Mouse (Mus musculus) embryonic facial prominence, embryonic 11.5 days (tissue): ENCODE data around the gene Dcun1d1. TPM values are rescaled to one million over a fixed set of nuclear protein-coding genes. Genes with fewer than 3 reads are reported as not detected.

Source experiments
- ATAC-seq: fragments of 200-750 bp; cut with Nextera tagmentation; replicated peaks from 2 replicates; pipeline ENCODE4 v1.8.0; 2017; ENCODE audit warnings: low read depth; ENCODE audit not compliant: insufficient number of reproducible peaks, low FRiP score, low TSS enrichment
- DNase-seq: peaks from one replicate; pipeline ENCODE4 v3.0.0-alpha.2; 2015; ENCODE audit warnings: low spot score
- H3K27ac ChIP-seq: fragments of 300-500 bp; sonication (generic); replicated peaks from 2 replicates; pipeline ENCODE4 v1.5.1; 2014; ENCODE audit warnings: mild to moderate bottlenecking, low read depth, low read length, control low read depth
- H3K27me3 ChIP-seq: fragments of 300-500 bp; sonication (generic); 2 replicates; pipeline ENCODE4 v1.6.1; 2014; ENCODE audit warnings: mild to moderate bottlenecking, low read length, moderate library complexity, mixed read lengths; ENCODE audit not compliant: control insufficient read depth, insufficient read depth
- H3K36me3 ChIP-seq: fragments of 300-500 bp; sonication (generic); replicated peaks from 2 replicates; pipeline ENCODE4 v1.6.1; 2014; ENCODE audit warnings: low read depth, mild to moderate bottlenecking, low read length, moderate library complexity, mixed read lengths; ENCODE audit not compliant: control insufficient read depth, insufficient read depth
- H3K4me1 ChIP-seq: fragments of 300-500 bp; sonication (generic); 2 replicates; pipeline ENCODE4 v1.6.1; 2014; ENCODE audit warnings: low read length, mixed read lengths; ENCODE audit not compliant: control insufficient read depth, insufficient read depth
- H3K4me2 ChIP-seq: fragments of 300-500 bp; sonication (generic); 2 replicates; pipeline ENCODE4 v1.6.1; 2014; ENCODE audit warnings: low read depth, mild to moderate bottlenecking, control low read depth, low read length, moderate library complexity
- H3K4me3 ChIP-seq: fragments of 300-500 bp; sonication (generic); 2 replicates; pipeline ENCODE4 v1.5.1; 2014; ENCODE audit warnings: low read depth, low read length, control low read depth
- H3K9ac ChIP-seq: fragments of 300-500 bp; sonication (generic); replicated peaks from 2 replicates; pipeline ENCODE4 v1.6.1; 2014; ENCODE audit warnings: mild to moderate bottlenecking, control low read depth, low read length
- H3K9me3 ChIP-seq: fragments of 300-500 bp; sonication (generic); replicated peaks from 2 replicates; pipeline ENCODE4 v1.6.1; 2016; ENCODE audit warnings: mild to moderate bottlenecking, low read length, inconsistent platforms, mixed read lengths; ENCODE audit not compliant: control insufficient read depth
- WGBS: fragments of 180-500 bp; shearing (Covaris S2); extraction: QIAGEN DNeasy Blood & Tissue Kit; methylation state at CpG from one replicate; pipeline ENCODE4 v1.1.7; 2014; 5-methylcytosine and 5-hydroxymethylcytosine counted together
- polyA plus RNA-seq: library from polyadenylated mRNA; unstranded; fragments of >200 nt; fragmentation: Nextera tagmentation; extraction: Ambion mirVana; gene quantifications from 2 replicates; pipeline ENCODE4 v1.2.1, GENCODE M21; 2014

The Dcun1d1 gene
- polyA plus RNA-seq, 1 experiment from 2014 or later = 119 TPM

DNA sequence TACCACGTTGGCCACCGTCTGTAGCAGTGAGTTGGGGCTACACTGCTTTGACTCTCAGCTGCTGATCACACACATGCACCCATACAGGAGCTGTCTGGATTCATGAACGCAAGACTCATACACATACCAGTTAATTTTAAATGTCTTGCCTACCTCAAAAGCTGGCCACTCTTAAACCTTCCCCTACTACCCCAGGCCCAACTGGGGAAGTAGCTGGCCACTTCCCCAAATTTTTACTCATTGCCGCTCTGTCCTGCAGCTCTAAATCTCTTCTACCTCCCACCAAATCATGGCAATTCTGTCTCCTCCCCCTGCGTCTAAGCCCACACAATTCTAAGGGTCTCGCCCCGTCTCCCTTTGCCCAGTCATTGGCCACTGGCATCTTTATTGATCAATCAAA lies 11.0 kb upstream of the Dcun1d1 start:
- Histone ChIP-seq H3K4me1 (no peaks in the 10 kb centered on the region), H3K9me3 (no peaks in the 10 kb centered on the region), H3K4me3 (no peak overlapping the region), H3K27me3 (no peaks in the 10 kb centered on the region), H3K36me3 (no peaks in the 10 kb centered on the region), H3K27ac (no peak overlapping the region), H3K4me2 (no peak overlapping the region), H3K9ac (no peak overlapping the region)
- WGBS = 93% methylated on average over 7 of the region's 7 CpGs
- ATAC-seq (no peak), DNase-seq (no peak)

DNA sequence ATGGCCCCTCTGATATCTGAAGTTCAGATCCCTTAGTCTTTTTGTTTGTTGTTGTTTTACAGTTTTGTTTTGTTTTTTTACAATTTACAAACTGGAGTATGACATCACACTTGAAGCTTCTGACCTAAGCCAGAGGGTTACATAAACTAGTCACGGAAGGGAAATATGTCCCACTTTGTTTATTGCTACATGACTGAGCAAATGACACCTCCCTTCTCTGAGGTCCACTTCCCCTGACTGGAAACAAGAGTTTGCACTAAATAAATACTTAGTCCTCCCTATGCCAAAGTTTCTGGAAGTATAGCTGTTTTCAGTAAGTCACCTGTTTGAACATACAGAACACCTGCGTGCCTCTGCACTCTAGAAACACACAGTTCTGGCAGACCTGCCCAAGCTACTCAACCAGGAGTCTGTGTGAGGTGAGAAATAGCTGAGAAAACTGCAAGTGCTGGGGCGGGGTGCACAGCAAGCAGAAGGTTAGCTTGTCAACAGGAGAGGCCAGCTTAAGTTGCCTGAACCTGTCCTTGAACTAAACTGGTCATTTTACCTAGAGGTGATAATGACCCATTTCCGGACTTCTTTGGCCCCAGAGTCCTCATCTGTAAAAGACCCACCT lies 3.4 kb upstream of the Dcun1d1 start:
- no peak overlapping the region for H3K27ac ChIP-seq
- no peaks in the 10 kb centered on the region for H3K4me1 ChIP-seq
- no peak for ATAC-seq
- H3K4me2 ChIP-seq = no peak overlapping the region
- H3K27me3 ChIP-seq = no peaks in the 10 kb centered on the region
- no peak overlapping the region for H3K4me3 ChIP-seq
- 85% methylated on average over 4 of the region's 4 CpGs for WGBS
- DNase-seq = no peak
- H3K9me3 ChIP-seq = no peaks in the 10 kb centered on the region
- H3K36me3 ChIP-seq = no peaks in the 10 kb centered on the region
- no peak overlapping the region for H3K9ac ChIP-seq

DNA sequence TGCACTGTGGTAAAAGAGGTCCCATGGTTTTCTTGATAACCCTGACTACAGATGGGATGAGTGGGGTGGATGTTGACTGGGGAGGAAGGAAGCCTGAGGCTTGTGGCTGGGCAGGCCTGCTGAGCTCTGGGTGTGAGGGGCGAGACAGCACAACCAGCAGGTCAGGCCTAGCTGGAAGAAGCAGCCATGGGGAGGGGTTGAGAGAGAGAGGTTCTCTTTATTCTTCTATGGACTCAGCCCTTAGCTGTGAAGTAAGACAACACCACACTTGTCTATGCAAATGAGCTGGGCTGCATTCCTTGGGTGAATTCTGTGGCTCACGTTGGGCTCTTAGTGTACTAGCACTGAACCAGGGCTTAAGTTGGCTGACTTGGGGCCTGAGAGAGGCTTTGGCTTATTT lies 2.8 kb upstream of the Dcun1d1 start:
- no peaks in the 10 kb centered on the region for H3K27me3 ChIP-seq
- H3K9ac ChIP-seq = no peak overlapping the region
- no peak overlapping the region for H3K4me2 ChIP-seq
- H3K9me3 ChIP-seq = no peaks in the 10 kb centered on the region
- no peak overlapping the region for H3K4me3 ChIP-seq
- ATAC-seq (no peak), DNase-seq (no peak)
- no peak overlapping the region for H3K27ac ChIP-seq
- 57% methylated on average over 2 of the region's 2 CpGs for WGBS
- no peaks in the 10 kb centered on the region for H3K36me3 ChIP-seq
- no peaks in the 10 kb centered on the region for H3K4me1 ChIP-seq

- ATAC-seq (0 out of 2 replicates have a peak, but pooled peaks have one; percentile 27), DNase-seq (peak; percentile 70)
- Histone ChIP-seq H3K27me3 (no peaks in the 10 kb centered on the region), H3K4me1 (no peaks in the 10 kb centered on the region), H3K36me3 (no peaks in the 10 kb centered on the region), H3K9me3 (no peaks in the 10 kb centered on the region), H3K9ac (peak overlapping the region; percentile 99), H3K4me3 (peak overlapping the region; percentile 95), H3K4me2 (peak overlapping the region; percentile 71), H3K27ac (peak overlapping the region; percentile 89; the same call in 1 of the 2 replicates)
- WGBS = 2% methylated on average over 14 of the region's 14 CpGs
These were observed 3.9 kb downstream of the Dcun1d1 start for GRCm38 (mm10) chr3:35933405-35933777.

- H3K27me3 ChIP-seq = no peaks in the 10 kb centered on the region
- under 1% methylated on average over 36 of the region's 73 CpGs for WGBS
- DNase-seq = peak; percentile 80
- peak overlapping the region; percentile 95 for H3K4me3 ChIP-seq
- no peaks in the 10 kb centered on the region for H3K4me1 ChIP-seq
- H3K9me3 ChIP-seq = no peaks in the 10 kb centered on the region
- ATAC-seq = peak; percentile 89
- H3K4me2 ChIP-seq = peak overlapping the region; percentile 71
- H3K36me3 ChIP-seq = no peaks in the 10 kb centered on the region
- peak overlapping the region; percentile 99 for H3K9ac ChIP-seq
- H3K27ac ChIP-seq = peak overlapping the region; percentile 89
These were observed 4.4 kb downstream of the Dcun1d1 start for GRCm38 (mm10) chr3:35932735-35933404.

DNA sequence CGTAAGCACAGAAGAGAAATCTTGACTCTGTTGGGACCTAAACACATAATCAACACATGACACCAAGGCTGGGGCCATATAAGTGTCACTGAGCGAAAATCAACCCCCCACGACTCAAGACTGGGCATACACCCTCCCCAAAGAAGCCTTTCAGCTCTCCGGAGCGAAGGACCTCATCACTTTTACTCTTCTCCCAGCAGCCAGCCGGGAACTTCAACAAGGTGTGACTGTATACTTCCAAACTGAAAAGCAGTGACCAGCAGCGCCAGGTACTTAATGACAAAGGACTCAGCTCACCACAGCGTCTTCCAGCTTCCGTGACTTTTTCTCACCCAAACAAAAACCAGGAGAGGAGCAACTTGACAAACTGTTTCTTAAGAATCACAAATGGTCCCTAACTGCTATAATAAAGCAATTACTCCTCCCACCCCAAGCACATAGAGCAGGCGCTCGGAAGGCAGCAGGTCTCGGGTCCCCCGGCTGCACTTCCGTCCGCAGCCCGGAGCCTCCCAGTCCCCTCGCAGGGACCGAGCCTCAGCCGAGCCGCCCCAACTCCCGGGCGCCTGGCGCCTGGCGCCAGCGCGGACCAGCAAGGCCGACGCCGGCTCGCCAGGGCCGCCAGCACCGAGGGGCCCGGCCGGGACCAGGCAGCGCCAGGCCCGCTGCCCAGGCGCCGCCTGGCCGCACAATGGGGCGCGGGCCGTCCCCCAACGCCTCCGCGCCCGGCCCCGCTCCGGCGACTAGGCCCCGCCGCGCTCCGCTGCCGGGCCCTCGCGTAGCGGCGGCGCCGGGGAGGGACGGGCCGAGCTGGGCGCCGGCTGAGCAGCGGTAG lies 5.1 kb downstream of the Dcun1d1 start:
- Histone ChIP-seq H3K4me3 (peak overlapping the region; percentile 95), H3K4me2 (peak overlapping the region; percentile 47), H3K27ac (peak overlapping the region; percentile 89), H3K36me3 (no peaks in the 10 kb centered on the region), H3K4me1 (no peaks in the 10 kb centered on the region), H3K9me3 (no peaks in the 10 kb centered on the region), H3K9ac (peak overlapping the region; percentile 99), H3K27me3 (no peaks in the 10 kb centered on the region)
- DNase-seq (peak; percentile 63), ATAC-seq (peak; percentile 72)
- WGBS = under 1% methylated on average over 41 of the region's 65 CpGs

DNA sequence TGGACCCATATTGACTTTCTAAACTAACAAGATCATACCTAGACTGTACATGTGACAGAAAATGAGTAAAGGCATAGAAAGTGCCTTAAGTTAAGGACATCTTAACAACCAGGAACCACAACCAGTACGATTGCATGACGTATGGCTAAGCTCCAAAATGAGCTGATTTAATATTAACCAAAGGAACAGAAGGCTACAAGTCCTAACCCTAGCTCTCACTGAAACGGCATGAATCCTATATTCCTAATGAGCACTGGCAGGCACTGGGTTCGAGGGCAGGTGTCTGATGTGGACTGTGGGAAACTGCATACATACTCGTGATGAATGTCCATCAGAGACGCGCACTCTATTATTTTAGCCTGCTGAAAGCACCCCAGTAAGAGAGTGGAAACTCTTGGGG lies 5.9 kb downstream of the Dcun1d1 start:
- peak overlapping the region; percentile 99 for H3K9ac ChIP-seq
- no peaks in the 10 kb centered on the region for H3K4me1 ChIP-seq
- 41% methylated on average over 7 of the region's 7 CpGs for WGBS
- H3K4me2 ChIP-seq = peak overlapping the region; percentile 47
- ATAC-seq (no peak), DNase-seq (no peak)
- peak overlapping the region; percentile 95 for H3K4me3 ChIP-seq
- H3K27ac ChIP-seq = no peak overlapping the region
- H3K36me3 ChIP-seq = no peaks in the 10 kb centered on the region
- no peaks in the 10 kb centered on the region for H3K27me3 ChIP-seq
- no peaks in the 10 kb centered on the region for H3K9me3 ChIP-seq

GRCm38 (mm10) chr3:35929831-35930230 lies 7.4 kb downstream of the Dcun1d1 start:
- no peaks in the 10 kb centered on the region for H3K27me3 ChIP-seq
- ATAC-seq = no peak
- whole genome bisulfite sequencing = 59% methylated on average over 8 of the region's 8 CpGs
- no peaks in the 10 kb centered on the region for H3K36me3 ChIP-seq
- H3K4me2 ChIP-seq = no peak overlapping the region
- DNase-seq = no peak
- no peaks in the 10 kb centered on the region for H3K9me3 ChIP-seq
- no peak overlapping the region for H3K9ac ChIP-seq
- H3K4me1 ChIP-seq = no peaks in the 10 kb centered on the region
- no peak overlapping the region for H3K4me3 ChIP-seq
- H3K27ac ChIP-seq = no peak overlapping the region
